Mouse (Mus musculus) kidney, adult 10 weeks (tissue): Measurements from ENCODE around the gene 4930503E14Rik. TPM values are rescaled to one million over a fixed set of nuclear protein-coding genes. Genes with fewer than 3 reads are reported as not detected.

Experiments used
- polyA plus RNA-seq: library from polyadenylated mRNA; stranded (reverse); fragments of 350-450 nt; fragmentation: Illumina TruSeq; extraction: RNeasy Lipid Tissue Mini Kit (QIAGEN cat#74804); gene quantifications from one replicate; pipeline ENCODE4 v1.2.3, GENCODE M21; 2014; ENCODE audit warnings: low read depth, low replicate concordance

The 4930503E14Rik gene
- not detected for polyA plus RNA-seq

DNA sequence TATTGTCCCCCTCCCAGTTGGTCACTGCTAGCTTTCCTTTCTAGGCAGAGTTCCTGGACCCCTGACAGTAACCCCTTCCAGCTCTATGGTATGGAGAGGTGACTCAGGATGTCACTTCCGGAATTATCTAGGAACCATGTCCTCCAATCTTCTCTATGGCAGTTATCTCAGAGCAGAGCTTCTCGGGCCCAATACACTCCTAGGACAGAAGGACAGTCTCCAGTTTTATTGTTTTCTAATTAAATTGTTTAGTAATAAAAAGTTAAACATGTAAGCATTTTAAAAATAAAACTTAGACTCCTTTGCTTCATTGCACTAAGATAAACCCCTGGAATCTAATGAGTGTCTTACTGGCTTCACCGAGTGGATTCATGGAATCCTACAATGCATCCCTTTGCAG lies at the start of gene 4930503E14Rik:
TSS of gene 4930503E14Rik (minus strand) at position 101 of the 400 bp plus-strand sequence.

DNA sequence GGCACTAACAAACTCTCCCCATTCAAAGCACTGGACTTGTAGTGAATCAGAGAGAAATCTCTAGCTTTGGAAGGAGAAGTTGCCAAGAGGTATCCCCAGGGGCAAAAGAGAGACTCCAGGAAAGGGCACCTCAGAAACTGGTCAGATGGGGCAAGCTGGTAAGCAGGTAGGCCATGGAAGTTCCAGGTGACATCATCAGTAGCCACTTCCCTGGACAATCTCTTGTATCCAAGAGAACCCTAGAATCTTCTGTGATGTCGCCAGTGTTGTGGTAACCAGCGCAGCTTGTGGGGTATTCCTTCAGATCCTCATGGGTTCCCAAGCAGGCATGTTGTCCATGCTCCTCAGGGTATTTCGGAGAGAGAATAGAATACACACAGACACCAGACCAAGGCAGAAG lies 15.7 kb downstream of the 4930503E14Rik start, which contains the start of gene Gm8212:
TSS of gene Gm8212 (plus strand) at position 301 of the 400 bp plus-strand sequence.

DNA sequence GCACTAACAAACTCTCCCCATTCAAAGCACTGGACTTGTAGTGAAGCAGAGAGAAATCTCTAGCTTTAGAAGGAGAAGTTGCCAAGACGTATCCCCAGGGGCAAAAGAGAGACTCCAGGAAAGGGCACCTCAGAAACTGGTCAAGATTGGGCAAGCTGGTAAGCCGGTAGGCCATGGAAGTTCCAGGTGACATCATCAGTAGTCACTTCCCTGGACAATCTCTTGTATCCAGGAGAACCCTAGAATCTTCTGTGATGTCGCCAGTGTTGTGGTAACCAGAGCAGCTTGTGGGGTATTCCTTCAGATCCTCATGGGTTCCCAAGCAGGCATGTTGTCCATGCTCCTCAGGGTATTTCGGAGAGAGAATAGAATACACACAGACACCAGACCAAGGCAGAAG lies 89.5 kb downstream of the 4930503E14Rik start, which contains the start of gene Gm3327:
TSS of gene Gm3327 (plus strand) at position 301 of the 400 bp plus-strand sequence.

Other genes with a start within 250 kb of the 4930503E14Rik start
- gene Ang6, start 211.0 kb downstream of the 4930503E14Rik start, polyA plus RNA-seq = not detected
- 1.5 TPM for gene Ear2, start 110.6 kb downstream of the 4930503E14Rik start, polyA plus RNA-seq
- not detected for gene Gm3327, start 89.4 kb downstream of the 4930503E14Rik start, polyA plus RNA-seq
- not detected for gene Gm8212, start 15.6 kb downstream of the 4930503E14Rik start, polyA plus RNA-seq
- gene Gm8220, start 72.3 kb upstream of the 4930503E14Rik start, polyA plus RNA-seq = not detected
- gene Gm5930, start 125.3 kb upstream of the 4930503E14Rik start, polyA plus RNA-seq = not detected
- gene Gm8229, start 152.1 kb upstream of the 4930503E14Rik start, polyA plus RNA-seq = not detected
- gene Gm3371, start 197.4 kb upstream of the 4930503E14Rik start, polyA plus RNA-seq = not detected
- gene Gm8232, start 220.4 kb upstream of the 4930503E14Rik start, polyA plus RNA-seq = not detected